Mouse (Mus musculus): ENCODE results near the gene Spata17. TPM values are rescaled to one million over a fixed set of nuclear protein-coding genes. Genes with fewer than 3 reads are reported as not detected.

The Spata17 gene
- polyA plus RNA-seq, 1 experiment from 2014 or later = 1.2 TPM

GRCm38 (mm10) chr1:187124967-187125366 lies 90.3 kb downstream of the Spata17 start:
- ATAC-seq (ENCODE audit: low FRiP score, low TSS enrichment) (no peak), DNase-seq (no peak)
- Histone ChIP-seq H3K9ac (replicated peaks; ENCODE audit: low read length) (no peak overlapping the region), H3K4me2 (ENCODE audit: low read length) (no peak overlapping the region), H3K36me3 (ENCODE audit: control insufficient read depth, insufficient read depth, low read length) (no peaks in the 10 kb centered on the region), H3K4me3 (replicated peaks; ENCODE audit: low read depth, low read length) (no peak overlapping the region), H3K27ac (replicated peaks; ENCODE audit: low read depth, low read length) (no peak overlapping the region), H3K9me3 (ENCODE audit: control insufficient read depth, low read length) (no peaks in the 10 kb centered on the region), H3K27me3 (ENCODE audit: control insufficient read depth, insufficient read depth, low read length) (no peaks in the 10 kb centered on the region), H3K4me1 (ENCODE audit: control insufficient read depth, insufficient read depth, low read length) (no peaks in the 10 kb centered on the region)
- WGBS = 83% methylated on average over 3 of the region's 3 CpGs

- Histone ChIP-seq H3K36me3 (ENCODE audit: control insufficient read depth, insufficient read depth, low read length) (no peaks in the 10 kb centered on the region), H3K9me3 (ENCODE audit: control insufficient read depth, low read length) (no peaks in the 10 kb centered on the region), H3K9ac (replicated peaks; ENCODE audit: low read length) (no peak overlapping the region), H3K4me2 (ENCODE audit: low read length) (no peak overlapping the region), H3K4me1 (ENCODE audit: control insufficient read depth, insufficient read depth, low read length) (no peaks in the 10 kb centered on the region), H3K27me3 (ENCODE audit: control insufficient read depth, insufficient read depth, low read length) (no peaks in the 10 kb centered on the region), H3K4me3 (replicated peaks; ENCODE audit: low read depth, low read length) (no peak overlapping the region), H3K27ac (replicated peaks; ENCODE audit: low read depth, low read length) (no peak overlapping the region)
- ATAC-seq (ENCODE audit: low FRiP score, low TSS enrichment) = no peak
- WGBS = 91% methylated on average over 6 of the region's 6 CpGs
- DNase-seq = no peak
Measured at GRCm38 (mm10) chr1:187119300-187119699, 96.0 kb downstream of the Spata17 start.

- no peak overlapping the region for H3K4me2 ChIP-seq (ENCODE audit: low read length)
- no peak overlapping the region for H3K4me3 ChIP-seq (replicated peaks; ENCODE audit: low read depth, low read length)
- no peak overlapping the region for H3K27ac ChIP-seq (replicated peaks; ENCODE audit: low read depth, low read length)
- no peak for DNase-seq
- WGBS = 88% methylated on average over 6 of the region's 6 CpGs
- no peak overlapping the region for H3K9ac ChIP-seq (replicated peaks; ENCODE audit: low read length)
- no peaks in the 10 kb centered on the region for H3K36me3 ChIP-seq (ENCODE audit: control insufficient read depth, insufficient read depth, low read length)
- ATAC-seq (ENCODE audit: low FRiP score, low TSS enrichment) = no peak
- no peaks in the 10 kb centered on the region for H3K4me1 ChIP-seq (ENCODE audit: control insufficient read depth, insufficient read depth, low read length)
- H3K9me3 ChIP-seq (ENCODE audit: control insufficient read depth, low read length) = no peaks in the 10 kb centered on the region
- no peaks in the 10 kb centered on the region for H3K27me3 ChIP-seq (ENCODE audit: control insufficient read depth, insufficient read depth, low read length)
Measured at GRCm38 (mm10) chr1:187118108-187118507, 97.2 kb downstream of the Spata17 start.

- Histone ChIP-seq H3K4me2 (ENCODE audit: low read length) (no peak overlapping the region), H3K9me3 (ENCODE audit: control insufficient read depth, low read length) (no peaks in the 10 kb centered on the region), H3K9ac (replicated peaks; ENCODE audit: low read length) (no peak overlapping the region), H3K27me3 (ENCODE audit: control insufficient read depth, insufficient read depth, low read length) (no peaks in the 10 kb centered on the region), H3K4me3 (replicated peaks; ENCODE audit: low read depth, low read length) (no peak overlapping the region), H3K4me1 (ENCODE audit: control insufficient read depth, insufficient read depth, low read length) (no peaks in the 10 kb centered on the region), H3K36me3 (ENCODE audit: control insufficient read depth, insufficient read depth, low read length) (no peaks in the 10 kb centered on the region), H3K27ac (replicated peaks; ENCODE audit: low read depth, low read length) (no peak overlapping the region)
- DNase-seq = no peak
- 89% methylated on average over 9 of the region's 9 CpGs for WGBS
- ATAC-seq (ENCODE audit: low FRiP score, low TSS enrichment) = no peak
Measured at GRCm38 (mm10) chr1:187113716-187114115, 101.5 kb downstream of the Spata17 start.

GRCm38 (mm10) chr1:187102130-187102529 lies 113.1 kb downstream of the Spata17 start:
- WGBS = 84% methylated on average over 4 of the region's 4 CpGs
- Histone ChIP-seq H3K9me3 (ENCODE audit: control insufficient read depth, low read length) (peaks cover 3% of the 10 kb centered on the region; the same call in 1 of the 2 replicates), H3K9ac (replicated peaks; ENCODE audit: low read length) (no peak overlapping the region), H3K27ac (replicated peaks; ENCODE audit: low read depth, low read length) (no peak overlapping the region), H3K4me1 (ENCODE audit: control insufficient read depth, insufficient read depth, low read length) (no peaks in the 10 kb centered on the region), H3K36me3 (ENCODE audit: control insufficient read depth, insufficient read depth, low read length) (no peaks in the 10 kb centered on the region), H3K4me3 (replicated peaks; ENCODE audit: low read depth, low read length) (no peak overlapping the region), H3K4me2 (ENCODE audit: low read length) (no peak overlapping the region), H3K27me3 (ENCODE audit: control insufficient read depth, insufficient read depth, low read length) (no peaks in the 10 kb centered on the region)
- DNase-seq (no peak), ATAC-seq (ENCODE audit: low FRiP score, low TSS enrichment) (no peak)

- Histone ChIP-seq H3K9me3 (ENCODE audit: control insufficient read depth, low read length) (peaks cover 3% of the 10 kb centered on the region; the same call in 1 of the 2 replicates), H3K4me1 (ENCODE audit: control insufficient read depth, insufficient read depth, low read length) (no peaks in the 10 kb centered on the region), H3K4me3 (replicated peaks; ENCODE audit: low read depth, low read length) (no peak overlapping the region), H3K27me3 (ENCODE audit: control insufficient read depth, insufficient read depth, low read length) (no peaks in the 10 kb centered on the region), H3K9ac (replicated peaks; ENCODE audit: low read length) (no peak overlapping the region), H3K4me2 (ENCODE audit: low read length) (no peak overlapping the region), H3K27ac (replicated peaks; ENCODE audit: low read depth, low read length) (no peak overlapping the region), H3K36me3 (ENCODE audit: control insufficient read depth, insufficient read depth, low read length) (no peaks in the 10 kb centered on the region)
- WGBS = 91% methylated on average over 3 of the region's 3 CpGs
- DNase-seq (no peak), ATAC-seq (ENCODE audit: low FRiP score, low TSS enrichment) (no peak)
Measured at GRCm38 (mm10) chr1:187101202-187101601, 114.1 kb downstream of the Spata17 start.

- no peak for DNase-seq
- Histone ChIP-seq H3K4me2 (ENCODE audit: low read length) (no peak overlapping the region), H3K4me1 (ENCODE audit: control insufficient read depth, insufficient read depth, low read length) (no peaks in the 10 kb centered on the region), H3K27ac (replicated peaks; ENCODE audit: low read depth, low read length) (no peak overlapping the region), H3K27me3 (ENCODE audit: control insufficient read depth, insufficient read depth, low read length) (no peaks in the 10 kb centered on the region), H3K9me3 (ENCODE audit: control insufficient read depth, low read length) (no peaks in the 10 kb centered on the region), H3K4me3 (replicated peaks; ENCODE audit: low read depth, low read length) (no peak overlapping the region), H3K9ac (replicated peaks; ENCODE audit: low read length) (no peak overlapping the region), H3K36me3 (ENCODE audit: control insufficient read depth, insufficient read depth, low read length) (no peaks in the 10 kb centered on the region)
- no peak for ATAC-seq (ENCODE audit: low FRiP score, low TSS enrichment)
- WGBS = 91% methylated on average over 3 of the region's 3 CpGs
Measured at GRCm38 (mm10) chr1:187100624-187101023, 114.6 kb downstream of the Spata17 start.

GRCm38 (mm10) chr1:187098285-187098684 lies 117.0 kb downstream of the Spata17 start:
- Histone ChIP-seq H3K36me3 (ENCODE audit: control insufficient read depth, insufficient read depth, low read length) (no peaks in the 10 kb centered on the region), H3K9ac (replicated peaks; ENCODE audit: low read length) (no peak overlapping the region), H3K9me3 (ENCODE audit: control insufficient read depth, low read length) (no peaks in the 10 kb centered on the region), H3K4me1 (ENCODE audit: control insufficient read depth, insufficient read depth, low read length) (no peaks in the 10 kb centered on the region), H3K4me3 (replicated peaks; ENCODE audit: low read depth, low read length) (no peak overlapping the region), H3K27me3 (ENCODE audit: control insufficient read depth, insufficient read depth, low read length) (no peaks in the 10 kb centered on the region), H3K27ac (replicated peaks; ENCODE audit: low read depth, low read length) (no peak overlapping the region), H3K4me2 (ENCODE audit: low read length) (no peak overlapping the region)
- DNase-seq (no peak), ATAC-seq (ENCODE audit: low FRiP score, low TSS enrichment) (no peak)
- 76% methylated on average over 6 of the region's 6 CpGs for WGBS

GRCm38 (mm10) chr1:187092546-187092945 lies 122.7 kb downstream of the Spata17 start:
- H3K36me3 ChIP-seq (ENCODE audit: control insufficient read depth, insufficient read depth, low read length) = no peaks in the 10 kb centered on the region
- no peak overlapping the region for H3K4me3 ChIP-seq (replicated peaks; ENCODE audit: low read depth, low read length)
- no peak overlapping the region for H3K9ac ChIP-seq (replicated peaks; ENCODE audit: low read length)
- no peaks in the 10 kb centered on the region for H3K4me1 ChIP-seq (ENCODE audit: control insufficient read depth, insufficient read depth, low read length)
- H3K4me2 ChIP-seq (ENCODE audit: low read length) = no peak overlapping the region
- no peaks in the 10 kb centered on the region for H3K27me3 ChIP-seq (ENCODE audit: control insufficient read depth, insufficient read depth, low read length)
- ATAC-seq (ENCODE audit: low FRiP score, low TSS enrichment) = no peak
- H3K27ac ChIP-seq (replicated peaks; ENCODE audit: low read depth, low read length) = no peak overlapping the region
- WGBS = 86% methylated on average over 14 of the region's 14 CpGs
- H3K9me3 ChIP-seq (ENCODE audit: control insufficient read depth, low read length) = no peaks in the 10 kb centered on the region
- DNase-seq = no peak

All from midbrain, embryonic 14.5 days (tissue).